Mouse (Mus musculus): ENCODE data around the gene Cyren. TPM values are rescaled to one million over a fixed set of nuclear protein-coding genes. Genes with fewer than 3 reads are reported as not detected.

The Cyren gene
- polyA plus RNA-seq, 1 experiment from 2014 or later = 12.5 TPM

- WGBS = 83% methylated on average over 5 of the region's 5 CpGs
- H3K9ac ChIP-seq (replicated peaks; ENCODE audit: low read depth, low read length) = no peak overlapping the region
- no peaks in the 10 kb centered on the region for H3K4me1 ChIP-seq (replicated peaks; ENCODE audit: control insufficient read depth, insufficient read depth, low read length)
- no peak overlapping the region for H3K4me3 ChIP-seq (replicated peaks; ENCODE audit: low read length)
- H3K4me2 ChIP-seq (ENCODE audit: low read length) = no peak overlapping the region
- no peaks in the 10 kb centered on the region for H3K9me3 ChIP-seq (ENCODE audit: control insufficient read depth, low read length)
- ATAC-seq = no peak
- no peak overlapping the region for H3K27ac ChIP-seq (ENCODE audit: low read length)
- H3K27me3 ChIP-seq (replicated peaks; ENCODE audit: control insufficient read depth, insufficient read depth, low read length) = no peaks in the 10 kb centered on the region
- H3K36me3 ChIP-seq (ENCODE audit: control insufficient read depth, insufficient read depth) = no peaks in the 10 kb centered on the region
Observed at GRCm38 (mm10) chr6:34870136-34870535, 7.7 kb downstream of the Cyren start.

- 86% methylated on average over 13 of the region's 13 CpGs for WGBS
- Histone ChIP-seq H3K4me2 (ENCODE audit: low read length) (no peak overlapping the region), H3K9me3 (ENCODE audit: control insufficient read depth, low read length) (no peaks in the 10 kb centered on the region), H3K4me1 (replicated peaks; ENCODE audit: control insufficient read depth, insufficient read depth, low read length) (no peaks in the 10 kb centered on the region), H3K27me3 (replicated peaks; ENCODE audit: control insufficient read depth, insufficient read depth, low read length) (no peaks in the 10 kb centered on the region), H3K4me3 (replicated peaks; ENCODE audit: low read length) (no peak overlapping the region), H3K36me3 (ENCODE audit: control insufficient read depth, insufficient read depth) (no peaks in the 10 kb centered on the region), H3K9ac (replicated peaks; ENCODE audit: low read depth, low read length) (no peak overlapping the region), H3K27ac (ENCODE audit: low read length) (no peak overlapping the region)
- no peak for ATAC-seq
Observed at GRCm38 (mm10) chr6:34869225-34869915, 8.5 kb downstream of the Cyren start.

- no peak for ATAC-seq
- H3K27ac ChIP-seq (ENCODE audit: low read length) = no peak overlapping the region
- no peak overlapping the region for H3K9ac ChIP-seq (replicated peaks; ENCODE audit: low read depth, low read length)
- no peak overlapping the region for H3K4me2 ChIP-seq (ENCODE audit: low read length)
- H3K4me3 ChIP-seq (replicated peaks; ENCODE audit: low read length) = no peak overlapping the region
- no peaks in the 10 kb centered on the region for H3K36me3 ChIP-seq (ENCODE audit: control insufficient read depth, insufficient read depth)
- H3K9me3 ChIP-seq (ENCODE audit: control insufficient read depth, low read length) = no peaks in the 10 kb centered on the region
- no peaks in the 10 kb centered on the region for H3K4me1 ChIP-seq (replicated peaks; ENCODE audit: control insufficient read depth, insufficient read depth, low read length)
- no peaks in the 10 kb centered on the region for H3K27me3 ChIP-seq (replicated peaks; ENCODE audit: control insufficient read depth, insufficient read depth, low read length)
- 89% methylated on average over 20 of the region's 20 CpGs for WGBS
Observed at GRCm38 (mm10) chr6:34868507-34869217, 9.2 kb downstream of the Cyren start.

GRCm38 (mm10) chr6:34867995-34868350 lies 9.9 kb downstream of the Cyren start:
- H3K36me3 ChIP-seq (ENCODE audit: control insufficient read depth, insufficient read depth) = no peaks in the 10 kb centered on the region
- H3K4me2 ChIP-seq (ENCODE audit: low read length) = no peak overlapping the region
- no peak overlapping the region for H3K4me3 ChIP-seq (replicated peaks; ENCODE audit: low read length)
- no peaks in the 10 kb centered on the region for H3K27me3 ChIP-seq (replicated peaks; ENCODE audit: control insufficient read depth, insufficient read depth, low read length)
- no peak overlapping the region for H3K9ac ChIP-seq (replicated peaks; ENCODE audit: low read depth, low read length)
- no peak for ATAC-seq
- no peak overlapping the region for H3K27ac ChIP-seq (ENCODE audit: low read length)
- WGBS = 85% methylated on average over 10 of the region's 10 CpGs
- H3K9me3 ChIP-seq (ENCODE audit: control insufficient read depth, low read length) = no peaks in the 10 kb centered on the region
- no peaks in the 10 kb centered on the region for H3K4me1 ChIP-seq (replicated peaks; ENCODE audit: control insufficient read depth, insufficient read depth, low read length)

GRCm38 (mm10) chr6:34867301-34867994 lies 10.4 kb downstream of the Cyren start:
- Histone ChIP-seq H3K27me3 (replicated peaks; ENCODE audit: control insufficient read depth, insufficient read depth, low read length) (no peaks in the 10 kb centered on the region), H3K9ac (replicated peaks; ENCODE audit: low read depth, low read length) (no peak overlapping the region), H3K36me3 (ENCODE audit: control insufficient read depth, insufficient read depth) (no peaks in the 10 kb centered on the region), H3K9me3 (ENCODE audit: control insufficient read depth, low read length) (no peaks in the 10 kb centered on the region), H3K4me2 (ENCODE audit: low read length) (no peak overlapping the region), H3K27ac (ENCODE audit: low read length) (no peak overlapping the region), H3K4me3 (replicated peaks; ENCODE audit: low read length) (no peak overlapping the region), H3K4me1 (replicated peaks; ENCODE audit: control insufficient read depth, insufficient read depth, low read length) (no peaks in the 10 kb centered on the region)
- 81% methylated on average over 16 of the region's 16 CpGs for WGBS
- ATAC-seq = no peak

- no peak overlapping the region for H3K9ac ChIP-seq (replicated peaks; ENCODE audit: low read depth, low read length)
- H3K4me3 ChIP-seq (replicated peaks; ENCODE audit: low read length) = no peak overlapping the region
- no peaks in the 10 kb centered on the region for H3K36me3 ChIP-seq (ENCODE audit: control insufficient read depth, insufficient read depth)
- WGBS = 51% methylated on average over 8 of the region's 8 CpGs
- ATAC-seq = no peak
- H3K27me3 ChIP-seq (replicated peaks; ENCODE audit: control insufficient read depth, insufficient read depth, low read length) = no peaks in the 10 kb centered on the region
- H3K9me3 ChIP-seq (ENCODE audit: control insufficient read depth, low read length) = no peaks in the 10 kb centered on the region
- H3K4me1 ChIP-seq (replicated peaks; ENCODE audit: control insufficient read depth, insufficient read depth, low read length) = no peaks in the 10 kb centered on the region
- H3K27ac ChIP-seq (ENCODE audit: low read length) = no peak overlapping the region
- H3K4me2 ChIP-seq (ENCODE audit: low read length) = no peak overlapping the region
Observed at GRCm38 (mm10) chr6:34866786-34867185, 11.1 kb downstream of the Cyren start.

- no peaks in the 10 kb centered on the region for H3K4me1 ChIP-seq (replicated peaks; ENCODE audit: control insufficient read depth, insufficient read depth, low read length)
- no peak overlapping the region for H3K4me2 ChIP-seq (ENCODE audit: low read length)
- H3K4me3 ChIP-seq (replicated peaks; ENCODE audit: low read length) = no peak overlapping the region
- H3K27me3 ChIP-seq (replicated peaks; ENCODE audit: control insufficient read depth, insufficient read depth, low read length) = no peaks in the 10 kb centered on the region
- ATAC-seq = no peak
- no peak overlapping the region for H3K27ac ChIP-seq (ENCODE audit: low read length)
- H3K36me3 ChIP-seq (ENCODE audit: control insufficient read depth, insufficient read depth) = no peaks in the 10 kb centered on the region
- H3K9ac ChIP-seq (replicated peaks; ENCODE audit: low read depth, low read length) = no peak overlapping the region
- whole genome bisulfite sequencing = 72% methylated on average over 7 of the region's 7 CpGs
- no peaks in the 10 kb centered on the region for H3K9me3 ChIP-seq (ENCODE audit: control insufficient read depth, low read length)
Observed at GRCm38 (mm10) chr6:34865711-34866593, 11.9 kb downstream of the Cyren start.

- Histone ChIP-seq H3K27me3 (replicated peaks; ENCODE audit: control insufficient read depth, insufficient read depth, low read length) (no peaks in the 10 kb centered on the region), H3K27ac (ENCODE audit: low read length) (no peak overlapping the region), H3K36me3 (ENCODE audit: control insufficient read depth, insufficient read depth) (no peaks in the 10 kb centered on the region), H3K4me2 (ENCODE audit: low read length) (no peak overlapping the region), H3K4me3 (replicated peaks; ENCODE audit: low read length) (no peak overlapping the region), H3K4me1 (replicated peaks; ENCODE audit: control insufficient read depth, insufficient read depth, low read length) (no peaks in the 10 kb centered on the region), H3K9me3 (ENCODE audit: control insufficient read depth, low read length) (no peaks in the 10 kb centered on the region), H3K9ac (replicated peaks; ENCODE audit: low read depth, low read length) (no peak overlapping the region)
- WGBS = 78% methylated on average over 5 of the region's 5 CpGs
- no peak for ATAC-seq
Observed at GRCm38 (mm10) chr6:34865213-34865612, 12.6 kb downstream of the Cyren start.
